In genomic region chr13:58453541-58453940, GRCm38 (mm10) we compare ENCODE assay signal across 9 mouse cellular contexts. TPM values are rescaled to one million over a fixed set of nuclear protein-coding genes. Genes with fewer than 3 reads are reported as not detected.
DNase-seq lines count a peak whose midpoint lies in the region; ATAC-seq and TF ChIP-seq lines count a peak whose summit lies in the region.
"Had no signal": no experiment of that assay in that cellular context is flagged by ENCODE, and none has a peak within 500 bp of the region (broad histone marks: within the 10 kb centered on the region; RNA-seq: fewer than 3 reads in every experiment).

No protein-coding gene starts in this region.

- no peak for DNase-seq in heart, postnatal 0 days (ENCODE audit: low spot score)
- DNase-seq in heart, adult 18-20 months, result no peak
- peak; percentile 14 for DNase-seq in urinary bladder, postnatal 25 days (ENCODE audit: low spot score)
- DNase-seq in urinary bladder, postnatal 4 days (ENCODE audit: low spot score in 2 of 2), result no peak
- DNase-seq in layer of hippocampus, adult 8-10 months (ENCODE audit: low spot score in 2 of 2), result no peak
- no peak for DNase-seq in Muller cell, postnatal 12 days (ENCODE audit: inconsistent ontology term)
- DNase-seq in midbrain, postnatal 0 days (ENCODE audit: low spot score), result no peak

- H3K27me3 ChIP-seq in heart, postnatal 0 days (ENCODE audit: control insufficient read depth, insufficient read depth, low read length), result 0 out of 2 replicates have a peak, but pooled peaks cover 5% of the 10 kb centered on the region
- peaks cover 81% of the 10 kb centered on the region for H3K27me3 ChIP-seq in liver, embryonic 15.5 days
- H3K27me3 ChIP-seq in midbrain, postnatal 0 days (ENCODE audit: insufficient read depth, low read length), result peaks cover 11% of the 10 kb centered on the region; the same call in 1 of the 2 replicates

- peak overlapping the region; percentile 60 for H3K4me2 ChIP-seq in heart, postnatal 0 days (ENCODE audit: low read depth, low read length)
- peak overlapping the region; percentile 63 for H3K4me2 ChIP-seq in liver, embryonic 15.5 days
- H3K4me2 ChIP-seq in midbrain, postnatal 0 days (ENCODE audit: low read depth, low read length, poor library complexity, severe bottlenecking), result no peak overlapping the region

- H3K4me3 ChIP-seq in heart, postnatal 0 days (ENCODE audit: low read depth, low read length), result peak overlapping the region; percentile 38; the same call in 1 of the 2 replicates
- H3K4me3 ChIP-seq in liver, embryonic 15.5 days (replicated peaks), result no peak overlapping the region
- H3K4me3 ChIP-seq in midbrain, postnatal 0 days (ENCODE audit: low read depth, low read length), result no peak overlapping the region

- WGBS in heart, postnatal 0 days, result 62% methylated on average over 10 of the region's 10 CpGs
- WGBS in liver, embryonic 15.5 days (ENCODE audit: insufficient replicate concordance), result 16% methylated on average over 10 of the region's 10 CpGs
- 51% methylated on average over 10 of the region's 10 CpGs for WGBS in midbrain, postnatal 0 days

- H3K36me3 ChIP-seq in heart, postnatal 0 days (replicated peaks; ENCODE audit: control insufficient read depth, insufficient read depth, low read length), result no peaks in the 10 kb centered on the region
- no peaks in the 10 kb centered on the region for H3K36me3 ChIP-seq in liver, embryonic 15.5 days (replicated peaks)
- no peaks in the 10 kb centered on the region for H3K36me3 ChIP-seq in midbrain, postnatal 0 days (ENCODE audit: insufficient read depth, low read length)
- H3K36me3 ChIP-seq: G1E had no signal

- no peak overlapping the region for H3K9ac ChIP-seq in heart, postnatal 0 days (replicated peaks; ENCODE audit: low read depth, low read length)
- H3K9ac ChIP-seq in liver, embryonic 15.5 days, result no peak overlapping the region
- H3K9ac ChIP-seq in midbrain, postnatal 0 days (replicated peaks; ENCODE audit: low read length, poor library complexity, severe bottlenecking), result no peak overlapping the region

- TF ChIP-seq CTCF in heart, postnatal 0 days (IDR thresholded peaks at IDR 0.05; ENCODE audit: low read depth), result no peak
- TF ChIP-seq CTCF in midbrain, postnatal 0 days (IDR thresholded peaks at IDR 0.05), result no peak

- H3K9me3 ChIP-seq in heart, postnatal 0 days (replicated peaks; ENCODE audit: control insufficient read depth, low read length), result no peaks in the 10 kb centered on the region
- no peaks in the 10 kb centered on the region for H3K9me3 ChIP-seq in liver, embryonic 15.5 days (replicated peaks)
- no peaks in the 10 kb centered on the region for H3K9me3 ChIP-seq in midbrain, postnatal 0 days (ENCODE audit: low read length)

- no peak for ATAC-seq in heart, postnatal 0 days (ENCODE audit: insufficient read depth, low read depth)
- no peak for ATAC-seq in liver, embryonic 15.5 days (ENCODE audit: insufficient read depth)
- no peak for ATAC-seq in midbrain, postnatal 0 days (ENCODE audit: low FRiP score)

- H3K4me1 ChIP-seq in heart, postnatal 0 days (ENCODE audit: control insufficient read depth, insufficient read depth), result no peaks in the 10 kb centered on the region
- no peaks in the 10 kb centered on the region for H3K4me1 ChIP-seq in liver, embryonic 15.5 days (replicated peaks)
- H3K4me1 ChIP-seq in midbrain, postnatal 0 days (ENCODE audit: insufficient read depth, low read length), result no peaks in the 10 kb centered on the region

- no peak overlapping the region for H3K27ac ChIP-seq in heart, postnatal 0 days (ENCODE audit: low read depth)
- no peak overlapping the region for H3K27ac ChIP-seq in liver, embryonic 15.5 days (replicated peaks)
- no peak overlapping the region for H3K27ac ChIP-seq in midbrain, postnatal 0 days (ENCODE audit: low read depth, low read length)

- TF ChIP-seq EP300 in heart, postnatal 0 days (IDR thresholded peaks at IDR 0.05; ENCODE audit: low read depth), result no peak

RNA-seq across cellular contexts. Expression of gene Hnrnpk, which starts 50.4 kb away (rescaled TPM):
- 377 and 387 TPM in 2 replicates for total RNA-seq in heart, postnatal 0 days (2014; rRNA removed; ENCODE audit: low replicate concordance)
- polyA plus RNA-seq in heart, postnatal 0 days (2015; fragmentation: Nextera tagmentation; extraction: Ambion mirVana), result 581 and 606 TPM in 2 replicates
- total RNA-seq in heart, adult 18-20 months (2021), result 100 to 1,000 TPM; 412 to 432 TPM
- 498 and 561 TPM in 2 replicates for polyA plus RNA-seq in liver, embryonic 15.5 days (2015; fragmentation: Nextera tagmentation; extraction: Ambion mirVana)
- 100 to 1,000 TPM; 676 to 762 (median 708) TPM for total RNA-seq in layer of hippocampus, adult 8-10 months (2022)
- 598 and 662 TPM in 2 replicates for total RNA-seq in midbrain, postnatal 0 days (2014; rRNA removed)
- 861 and 905 TPM in 2 replicates for polyA plus RNA-seq in midbrain, postnatal 0 days (2015; fragmentation: Nextera tagmentation; extraction: Ambion mirVana)

RNA-seq across cellular contexts. Expression of gene Rmi1, which starts 51.5 kb away (rescaled TPM):
- 5.7 and 16.1 TPM in 2 replicates for total RNA-seq in heart, postnatal 0 days (2014; rRNA removed; ENCODE audit: low replicate concordance)
- 13.3 and 14.4 TPM in 2 replicates for polyA plus RNA-seq in heart, postnatal 0 days (2015; fragmentation: Nextera tagmentation; extraction: Ambion mirVana)
- total RNA-seq in heart, adult 18-20 months (2021), result 10 to 100 TPM in 1 of 2 experiments, 1 to 10 TPM in 1; 9.3 to 11.4 TPM
- 12.4 and 14.0 TPM in 2 replicates for polyA plus RNA-seq in liver, embryonic 15.5 days (2015; fragmentation: Nextera tagmentation; extraction: Ambion mirVana)
- 10 to 100 TPM; 17.0 to 20.7 (median 18.1) TPM for total RNA-seq in layer of hippocampus, adult 8-10 months (2022)
- 13.9 and 20.3 TPM in 2 replicates for total RNA-seq in midbrain, postnatal 0 days (2014; rRNA removed)
- polyA plus RNA-seq in midbrain, postnatal 0 days (2015; fragmentation: Nextera tagmentation; extraction: Ambion mirVana), result 17.8 and 18.7 TPM in 2 replicates
